In the genomic region with DNA sequence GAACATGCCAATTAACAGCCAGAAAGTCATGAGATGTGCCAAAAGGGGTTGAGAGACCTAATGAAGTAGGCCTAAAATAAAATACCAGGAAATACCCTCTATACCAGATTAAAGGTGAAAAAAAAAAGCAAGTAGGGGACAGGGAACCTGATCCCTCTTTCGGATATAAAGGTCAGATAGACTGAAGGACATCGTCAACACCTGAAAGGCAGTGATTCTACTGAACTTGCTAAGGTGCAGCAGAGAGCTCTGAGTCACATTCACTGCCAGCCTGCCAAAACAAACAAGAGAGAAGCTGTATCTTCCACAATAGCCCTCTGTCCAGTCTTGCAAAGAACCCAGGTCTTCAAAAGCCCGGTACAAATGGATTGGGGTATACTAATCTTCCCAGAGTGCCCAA, we compare ENCODE assay signal across 22 mouse cellular contexts. TPM values are rescaled to one million over a fixed set of nuclear protein-coding genes. Genes with fewer than 3 reads are reported as not detected.
A peak's percentile ranks its signal among the peaks of the same experiment; 100 is the strongest.
DNase-seq lines count a peak whose midpoint lies in the region; ATAC-seq lines count a peak whose summit lies in the region.
"Had no signal": no experiment of that assay in that cellular context is flagged by ENCODE, and none has a peak within 500 bp of the region (broad histone marks: within the 10 kb centered on the region; RNA-seq: fewer than 3 reads in every experiment).

No protein-coding gene starts in this region.

- no peaks in the 10 kb centered on the region for H3K27me3 ChIP-seq in lung, embryonic 15.5 days
- no peaks in the 10 kb centered on the region for H3K27me3 ChIP-seq in stomach, embryonic 16.5 days (ENCODE audit: control insufficient read depth, insufficient read depth, low read length)
- H3K27me3 ChIP-seq in forebrain, embryonic 11.5 days (ENCODE audit: control insufficient read depth, insufficient read depth, low read length), result no peaks in the 10 kb centered on the region
- H3K27me3 ChIP-seq: embryonic facial prominence, embryonic 13.5 days; forebrain, embryonic 15.5 days; hindbrain, embryonic 12.5 days; liver, embryonic 12.5 days had no signal

- 55% methylated on average over 3 of the region's 3 CpGs for WGBS in lung, embryonic 15.5 days
- WGBS in stomach, embryonic 16.5 days, result 67% methylated on average over 3 of the region's 3 CpGs
- 92% methylated on average over 3 of the region's 3 CpGs for WGBS in forebrain, embryonic 11.5 days

- ATAC-seq in lung, embryonic 15.5 days (ENCODE audit: borderline replicate concordance, extremely low read depth, low FRiP score, low TSS enrichment), result no peak
- ATAC-seq in stomach, embryonic 16.5 days (ENCODE audit: insufficient read depth, low FRiP score), result no peak
- no peak for ATAC-seq in forebrain, embryonic 11.5 days (replicated peaks; ENCODE audit: low FRiP score)
- ATAC-seq: CD4-positive, CD25-positive, alpha-beta regulatory T cell, adult 4 months; forebrain, embryonic 15.5 days; liver, embryonic 12.5 days had no signal

- peak; percentile 48 for DNase-seq in adrenal gland, adult 2 months
- no peak for DNase-seq in adrenal gland, postnatal 4 days (ENCODE audit: low spot score in 2 of 2)
- DNase-seq in kidney, adult 9 months, result peak; percentile 34
- no peak for DNase-seq in kidney, postnatal 25 days
- no peak for DNase-seq in lung, postnatal 10 days
- DNase-seq in forebrain, embryonic 11.5 days (ENCODE audit: low spot score), result no peak
- DNase-seq: cerebellum, adult 11 months; cerebellum, postnatal 10 days; gastrocnemius, postnatal 14 days; heart, adult 2 months; heart, postnatal 14 days; left cerebral cortex, postnatal 4 days; retina, postnatal 1 day; right cerebral cortex, postnatal 4 days had no signal

- no peak overlapping the region for H3K4me2 ChIP-seq in lung, embryonic 15.5 days
- H3K4me2 ChIP-seq in stomach, embryonic 16.5 days (ENCODE audit: low read depth, low read length), result no peak overlapping the region
- no peak overlapping the region for H3K4me2 ChIP-seq in forebrain, embryonic 11.5 days (ENCODE audit: low read depth, low read length, severe bottlenecking)
- H3K4me2 ChIP-seq: embryonic facial prominence, embryonic 13.5 days; forebrain, embryonic 15.5 days; hindbrain, embryonic 12.5 days; liver, embryonic 12.5 days; midbrain, embryonic 11.5 days had no signal

- no peak overlapping the region for H3K9ac ChIP-seq in lung, embryonic 15.5 days
- H3K9ac ChIP-seq in stomach, embryonic 16.5 days (ENCODE audit: low read length), result no peak overlapping the region
- H3K9ac ChIP-seq in forebrain, embryonic 11.5 days (ENCODE audit: low read length), result no peak overlapping the region
- H3K9ac ChIP-seq: embryonic facial prominence, embryonic 13.5 days; forebrain, embryonic 15.5 days; hindbrain, embryonic 12.5 days; liver, embryonic 12.5 days had no signal

- H3K27ac ChIP-seq in lung, embryonic 15.5 days, result peak overlapping the region; percentile 11; the same call in 1 of the 2 replicates
- peak overlapping the region; percentile 23; the same call in 1 of the 2 replicates for H3K27ac ChIP-seq in stomach, embryonic 16.5 days (ENCODE audit: low read length)
- no peak overlapping the region for H3K27ac ChIP-seq in forebrain, embryonic 11.5 days (ENCODE audit: low read depth, low read length)
- H3K27ac ChIP-seq: embryonic facial prominence, embryonic 13.5 days; forebrain, embryonic 15.5 days; heart, adult 2 months; hindbrain, embryonic 12.5 days; liver, embryonic 12.5 days had no signal

- H3K4me3 ChIP-seq in lung, embryonic 15.5 days, result no peak overlapping the region
- no peak overlapping the region for H3K4me3 ChIP-seq in stomach, embryonic 16.5 days (replicated peaks; ENCODE audit: low read length)
- H3K4me3 ChIP-seq in forebrain, embryonic 11.5 days (ENCODE audit: low read depth, low read length), result no peak overlapping the region
- H3K4me3 ChIP-seq: embryonic facial prominence, embryonic 13.5 days; forebrain, embryonic 15.5 days; heart, adult 2 months; hindbrain, embryonic 12.5 days; liver, embryonic 12.5 days had no signal

- H3K9me3 ChIP-seq in lung, embryonic 15.5 days, result no peaks in the 10 kb centered on the region
- H3K9me3 ChIP-seq in stomach, embryonic 16.5 days (replicated peaks; ENCODE audit: control insufficient read depth, low read length), result no peaks in the 10 kb centered on the region
- no peaks in the 10 kb centered on the region for H3K9me3 ChIP-seq in forebrain, embryonic 11.5 days (ENCODE audit: control insufficient read depth, low read length)
- H3K9me3 ChIP-seq: embryonic facial prominence, embryonic 13.5 days; forebrain, embryonic 15.5 days; hindbrain, embryonic 12.5 days; liver, embryonic 12.5 days had no signal

- H3K4me1 ChIP-seq in lung, embryonic 15.5 days, result peaks cover 9% of the 10 kb centered on the region
- H3K4me1 ChIP-seq in stomach, embryonic 16.5 days (ENCODE audit: control insufficient read depth, insufficient read depth, low read length), result peaks cover 12% of the 10 kb centered on the region; the same call in 1 of the 2 replicates
- H3K4me1 ChIP-seq in forebrain, embryonic 11.5 days (replicated peaks; ENCODE audit: control insufficient read depth, insufficient read depth, low read length), result no peaks in the 10 kb centered on the region
- H3K4me1 ChIP-seq: embryonic facial prominence, embryonic 13.5 days; forebrain, embryonic 15.5 days; hindbrain, embryonic 12.5 days had no signal

- peaks cover 3% of the 10 kb centered on the region; the same call in 1 of the 2 replicates for H3K36me3 ChIP-seq in lung, embryonic 15.5 days
- no peaks in the 10 kb centered on the region for H3K36me3 ChIP-seq in stomach, embryonic 16.5 days (ENCODE audit: control insufficient read depth, insufficient read depth, low read length)
- no peaks in the 10 kb centered on the region for H3K36me3 ChIP-seq in forebrain, embryonic 11.5 days (ENCODE audit: control insufficient read depth, insufficient read depth, low read length)

RNA-seq across cellular contexts. Expression of a gene that starts 32.0 kb away (rescaled TPM):
- total RNA-seq in adrenal gland, adult 2 months (2021), result 100 to 1,000 TPM; 122 to 138 TPM
- 29.1 and 37.6 TPM in 2 replicates for polyA plus RNA-seq in adrenal gland, adult 2 months (2012; rRNA removed)
- 100 to 1,000 TPM; 176 to 202 TPM for total RNA-seq in adrenal gland, postnatal 4 days (2021)
- polyA plus RNA-seq in lung, embryonic 15.5 days (2015; fragmentation: Nextera tagmentation; extraction: Ambion mirVana), result 64.2 and 73.1 TPM in 2 replicates
- polyA plus RNA-seq in stomach, embryonic 16.5 days (2015; fragmentation: Nextera tagmentation; extraction: Ambion mirVana), result 34.1 and 35.3 TPM in 2 replicates
- polyA plus RNA-seq in forebrain, embryonic 11.5 days (2014; fragmentation: Nextera tagmentation; extraction: Ambion mirVana), result 78.1 and 88.8 TPM in 2 replicates

Comparison
In these comparisons a context has a peak if more than half of its experiments do, and no peak if none do; other contexts are left out.
1. DNase-seq: peak in adrenal gland, adult 2 months (single experiment) and kidney, adult 9 months (single experiment); none in adrenal gland, postnatal 4 days (0 of 2), kidney, postnatal 25 days (0 of 2), lung, postnatal 10 days (single experiment) and forebrain, embryonic 11.5 days (single experiment).